Mouse (Mus musculus) ES-Bruce4 (cell line): ENCODE results near the gene Gpr132. TPM values are rescaled to one million over a fixed set of nuclear protein-coding genes. Genes with fewer than 3 reads are reported as not detected.

ENCODE experiments used
- H3K27ac ChIP-seq: 2 replicates; pipeline ENCODE4 v1.5.1; 2012; ENCODE audit warnings: low read length, inconsistent platforms; ENCODE audit not compliant: insufficient read depth
- H3K27me3 ChIP-seq: 2 replicates; pipeline ENCODE4 v1.6.1; 2012; ENCODE audit warnings: mild to moderate bottlenecking, low read length, inconsistent platforms; ENCODE audit not compliant: control insufficient read depth, poor library complexity, insufficient read depth, severe bottlenecking
- H3K36me3 ChIP-seq: 2 replicates; pipeline ENCODE4 v1.6.1; 2012; ENCODE audit warnings: inconsistent platforms, mild to moderate bottlenecking, low read length, moderate library complexity; ENCODE audit not compliant: control insufficient read depth, poor library complexity, insufficient read depth, severe bottlenecking
- H3K4me1 ChIP-seq: one replicate; pipeline ENCODE4 v1.8.1; 2011; ENCODE audit warnings: low read length; ENCODE audit not compliant: control insufficient read depth, insufficient read depth
- H3K4me3 ChIP-seq: 2 replicates; pipeline ENCODE4 v1.5.1; 2011; ENCODE audit warnings: low read depth, mild to moderate bottlenecking, low read length
- H3K9ac ChIP-seq: 2 replicates; pipeline ENCODE4 v1.6.1; 2012; ENCODE audit warnings: low read depth, mild to moderate bottlenecking, inconsistent platforms; ENCODE audit not compliant: poor library complexity, severe bottlenecking
- H3K9me3 ChIP-seq: replicated peaks from 2 replicates; pipeline ENCODE4 v1.6.1; 2012; ENCODE audit warnings: mild to moderate bottlenecking, low read length, inconsistent platforms; ENCODE audit not compliant: control insufficient read depth, poor library complexity, insufficient read depth, severe bottlenecking
- CTCF ChIP-seq: IDR thresholded peaks from one replicate; pipeline ENCODE4 v1.8.1; 2011; ENCODE audit warnings: low read depth, low read length
- EP300 ChIP-seq: IDR thresholded peaks from 2 replicates; pipeline ENCODE4 v1.6.1; 2011; ENCODE audit warnings: low read depth, low read length; ENCODE audit not compliant: insufficient read depth
- POLR2A ChIP-seq: IDR thresholded peaks from one replicate; pipeline ENCODE4 v1.8.1; 2011; ENCODE audit warnings: low read length; ENCODE audit not compliant: insufficient read depth
- polyA plus RNA-seq: library from polyadenylated mRNA; stranded (reverse); fragments of >200 nt; gene quantifications from 2 replicates; pipeline ENCODE4 v1.2.4, GENCODE M21; 2011; ENCODE audit warnings: low read depth; ENCODE audit not compliant: missing spikeins, insufficient read depth, insufficient read length

Gpr132 gene
- polyA plus RNA-seq, 1 experiment, result 0.64 TPM

GRCm38 (mm10) chr12:112912951-112913745 is 45.1 kb upstream of the Gpr132 start:
- Histone ChIP-seq H3K9ac (no peak overlapping the region), H3K27ac (no peak overlapping the region), H3K36me3 (no peaks in the 10 kb centered on the region; the same call in 1 of the 2 replicates), H3K27me3 (no peaks in the 10 kb centered on the region), H3K9me3 (no peaks in the 10 kb centered on the region), H3K4me3 (no peak overlapping the region), H3K4me1 (no peaks in the 10 kb centered on the region)
- no peak for TF ChIP-seq CTCF
- TF ChIP-seq POLR2A, result no peak
- no peak for TF ChIP-seq EP300

GRCm38 (mm10) chr12:112911701-112912100 is 43.7 kb upstream of the Gpr132 start:
- Histone ChIP-seq H3K36me3 (no peaks in the 10 kb centered on the region; the same call in 1 of the 2 replicates), H3K4me3 (no peak overlapping the region), H3K27me3 (no peaks in the 10 kb centered on the region), H3K27ac (no peak overlapping the region), H3K4me1 (no peaks in the 10 kb centered on the region), H3K9ac (no peak overlapping the region), H3K9me3 (no peaks in the 10 kb centered on the region)
- no peak for TF ChIP-seq EP300
- TF ChIP-seq POLR2A, result no peak
- TF ChIP-seq CTCF, result no peak

- Histone ChIP-seq H3K9ac (no peak overlapping the region), H3K4me3 (no peak overlapping the region), H3K9me3 (no peaks in the 10 kb centered on the region), H3K27me3 (no peaks in the 10 kb centered on the region), H3K27ac (no peak overlapping the region), H3K4me1 (no peaks in the 10 kb centered on the region), H3K36me3 (no peaks in the 10 kb centered on the region; the same call in 1 of the 2 replicates)
- TF ChIP-seq POLR2A (no peak), EP300 (no peak), CTCF (no peak)
Measured at GRCm38 (mm10) chr12:112908991-112909390, 41.0 kb upstream of the Gpr132 start.

GRCm38 (mm10) chr12:112905001-112905400 is 37.0 kb upstream of the Gpr132 start:
- Histone ChIP-seq H3K36me3 (no peaks in the 10 kb centered on the region), H3K4me3 (no peak overlapping the region), H3K4me1 (no peaks in the 10 kb centered on the region), H3K27ac (no peak overlapping the region), H3K9me3 (no peaks in the 10 kb centered on the region), H3K27me3 (no peaks in the 10 kb centered on the region), H3K9ac (no peak overlapping the region)
- no peak for TF ChIP-seq EP300
- no peak for TF ChIP-seq POLR2A
- no peak for TF ChIP-seq CTCF

GRCm38 (mm10) chr12:112903941-112904340 is 35.9 kb upstream of the Gpr132 start:
- no peaks in the 10 kb centered on the region for H3K9me3 ChIP-seq
- no peaks in the 10 kb centered on the region for H3K36me3 ChIP-seq
- H3K27ac ChIP-seq, result no peak overlapping the region
- TF ChIP-seq POLR2A, result no peak
- TF ChIP-seq EP300, result no peak
- no peak overlapping the region for H3K9ac ChIP-seq
- H3K27me3 ChIP-seq, result no peaks in the 10 kb centered on the region
- H3K4me1 ChIP-seq, result no peaks in the 10 kb centered on the region
- no peak overlapping the region for H3K4me3 ChIP-seq

- TF ChIP-seq EP300 (no peak), POLR2A (no peak), CTCF (no peak)
- no peak overlapping the region for H3K4me3 ChIP-seq
- no peaks in the 10 kb centered on the region for H3K4me1 ChIP-seq
- no peak overlapping the region for H3K27ac ChIP-seq
- H3K9ac ChIP-seq, result no peak overlapping the region
- H3K9me3 ChIP-seq, result no peaks in the 10 kb centered on the region
- H3K36me3 ChIP-seq, result no peaks in the 10 kb centered on the region
- H3K27me3 ChIP-seq, result no peaks in the 10 kb centered on the region
Measured at GRCm38 (mm10) chr12:112900641-112901040, 32.6 kb upstream of the Gpr132 start.
